In the genomic region with DNA sequence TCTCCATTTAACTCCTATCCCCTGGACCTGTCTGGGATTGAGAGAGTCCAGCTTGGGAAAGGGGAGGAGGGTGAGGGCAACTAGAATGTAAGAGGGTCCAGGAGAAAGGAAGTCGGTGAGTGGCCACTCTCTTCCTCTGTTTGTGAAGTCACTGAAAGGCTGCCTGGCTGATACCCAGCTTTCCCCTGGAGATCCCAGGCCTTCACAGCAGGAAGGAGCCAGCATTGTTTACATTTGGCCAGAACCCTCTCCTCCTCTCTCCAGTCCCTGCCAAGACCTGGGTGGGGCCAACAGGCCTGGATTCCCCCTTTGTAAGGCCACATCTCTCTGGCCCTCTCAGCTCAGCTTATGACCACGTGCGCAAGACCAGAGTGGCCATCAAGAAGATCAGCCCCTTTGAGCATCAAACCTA, we compare ENCODE assay signal across 9 mouse cellular contexts. TPM values are rescaled to one million over a fixed set of nuclear protein-coding genes. Genes with fewer than 3 reads are reported as not detected.
A peak's percentile ranks its signal among the peaks of the same experiment; 100 is the strongest.
DNase-seq lines count a peak whose midpoint lies in the region; ATAC-seq and TF ChIP-seq lines count a peak whose summit lies in the region.
"Had no signal": no experiment of that assay in that cellular context is flagged by ENCODE, and none has a peak within 500 bp of the region (broad histone marks: within the 10 kb centered on the region; RNA-seq: fewer than 3 reads in every experiment).

No protein-coding gene starts in this region.

- H3K27me3 ChIP-seq in midbrain, embryonic 13.5 days, result no peaks in the 10 kb centered on the region

- no peak for TF ChIP-seq POLR2A in bone marrow, adult 2 months (IDR thresholded peaks at IDR 0.05; ENCODE audit: borderline replicate concordance, control insufficient read depth, low read depth, low read length)

- peak; percentile 20; the same call in 1 of the 2 replicates for ATAC-seq in midbrain, embryonic 13.5 days
- ATAC-seq in granulocyte monocyte progenitor cell, adult 5-6 weeks (replicated peaks; ENCODE audit: poor library complexity, severe bottlenecking), result no peak
- ATAC-seq in frontal cortex, adult (ENCODE audit: low TSS enrichment), result no peak

- peak overlapping the region; percentile 90 for H3K4me2 ChIP-seq in midbrain, embryonic 13.5 days (replicated peaks)

- H3K36me3 ChIP-seq in ES-E14 (ENCODE audit: control insufficient read depth, insufficient read depth, low read length, poor library complexity, severe bottlenecking), result peaks cover 24% of the 10 kb centered on the region
- peaks cover 31% of the 10 kb centered on the region for H3K36me3 ChIP-seq in midbrain, embryonic 13.5 days

- 49% methylated on average over 3 of the region's 3 CpGs for WGBS in bone marrow, adult 2 months
- 14% methylated on average over 3 of the region's 3 CpGs for WGBS in midbrain, embryonic 13.5 days

- H3K27ac ChIP-seq in ES-E14 (ENCODE audit: insufficient read depth, low read depth, low read length, poor library complexity, severe bottlenecking), result peak overlapping the region; percentile 54; the same call in 1 of the 2 replicates
- peak overlapping the region; percentile 71 for H3K27ac ChIP-seq in bone marrow, adult 2 months (ENCODE audit: control insufficient read depth, insufficient read depth, low read depth, low read length, poor library complexity)
- H3K27ac ChIP-seq in midbrain, embryonic 13.5 days, result peak overlapping the region; percentile 88

- no peak for DNase-seq in ES-E14 (ENCODE audit: low read depth, low spot score)
- DNase-seq in fibroblast of lung, adult 2 months (ENCODE audit: low read depth), result peak; percentile 78
- peak; percentile 87 for DNase-seq in heart, postnatal 10 days
- peak; percentile 75 to 79 for DNase-seq in kidney, postnatal 36 days

- H3K4me1 ChIP-seq in ES-E14 (ENCODE audit: control insufficient read depth in 2 of 2, insufficient read depth in 2 of 2, low read length in 2 of 2, poor library complexity in 1 of 2), result peaks cover 5 to 16% of the 10 kb centered on the region in 2 experiments; a peak in 2 of 4 replicates
- H3K4me1 ChIP-seq in bone marrow, adult 2 months (ENCODE audit: control insufficient read depth, insufficient read depth, low read length), result peaks cover 8% of the 10 kb centered on the region
- peaks cover 35% of the 10 kb centered on the region for H3K4me1 ChIP-seq in midbrain, embryonic 13.5 days (replicated peaks)

- H3K9me3 ChIP-seq in ES-E14 (ENCODE audit: control insufficient read depth, insufficient read depth, low read depth, low read length), result no peaks in the 10 kb centered on the region
- H3K9me3 ChIP-seq in midbrain, embryonic 13.5 days, result no peaks in the 10 kb centered on the region

- peak overlapping the region; percentile 92 to 99 for H3K4me3 ChIP-seq in ES-E14 (ENCODE audit: insufficient read depth in 1 of 2, low read depth in 1 of 2, low read length in 2 of 2, poor library complexity in 1 of 2, severe bottlenecking in 1 of 2)
- peak overlapping the region; percentile 89 for H3K4me3 ChIP-seq in bone marrow, adult 2 months (replicated peaks; ENCODE audit: control insufficient read depth, low read depth, low read length)
- peak overlapping the region; percentile 79 for H3K4me3 ChIP-seq in midbrain, embryonic 13.5 days (replicated peaks)

- H3K9ac ChIP-seq in ES-E14 (ENCODE audit: insufficient read depth, low read depth, low read length, poor library complexity, severe bottlenecking), result peak overlapping the region; percentile 90; the same call in 1 of the 2 replicates
- H3K9ac ChIP-seq in midbrain, embryonic 13.5 days (replicated peaks), result peak overlapping the region; percentile 89

- intact Hi-C loops in heart, postnatal 10 days (cut with DNase I), result loop anchor here (2.0 kb wide), 2 partner anchors 16 to 32 kb away; a partner anchor contains a TSS

- no peak for TF ChIP-seq CTCF in bone marrow, adult 2 months (IDR thresholded peaks at IDR 0.05; ENCODE audit: control insufficient read depth, insufficient read depth, low read length)

- in situ Hi-C loops in ES-E14 (cut with MboI; ENCODE audit: low sequenced_read_pairs in 2 of 2, unreplicated experiment in 2 of 2), result no loop called here

TF ChIP-seq in ES-E14, 5 proteins besides CTCF, POLR2A, EP300 and RAD21:
- TF ChIP-seq CHD2 (IDR thresholded peaks at IDR 0.05; ENCODE audit: low read depth, low read length) (no peak), HCFC1 (IDR thresholded peaks at IDR 0.05; ENCODE audit: borderline replicate concordance, insufficient read depth, low read length) (no peak), ZNF384 (IDR thresholded peaks at IDR 0.05; ENCODE audit: low read depth, low read length) (no peak), MAFK (IDR thresholded peaks at IDR 0.05; ENCODE audit: insufficient read depth, low read depth, low read length) (no peak), ZC3H11A (IDR thresholded peaks at IDR 0.05; ENCODE audit: borderline replicate concordance, low read depth, low read length) (no peak)

RNA-seq across cellular contexts. Expression of a gene that starts 1.0 kb away (rescaled TPM):
- 31.1 and 42.1 TPM in 2 replicates for total RNA-seq in ES-E14 (2012; rRNA removed)
- 78.4 and 117 TPM in 2 replicates for polyA plus RNA-seq in bone marrow, adult 2 months (2011; ENCODE audit: insufficient read depth, insufficient read length, low replicate concordance, missing spikeins)
- total RNA-seq in heart, postnatal 10 days (2021), result 100 to 1,000 TPM in 1 of 2 experiments, 10 to 100 TPM in 1; 97.7 to 103 TPM
- polyA plus RNA-seq in midbrain, embryonic 13.5 days (2015; fragmentation: Nextera tagmentation; extraction: Ambion mirVana), result 78.8 and 80.7 TPM in 2 replicates
- 90.7 and 111 TPM in 2 replicates for total RNA-seq in granulocyte monocyte progenitor cell, adult 5-6 weeks (2014; fragmentation: Nextera tagmentation)
- total RNA-seq in granulocyte monocyte progenitor cell, adult 5-6 weeks (2017), result 52.5 and 53.0 TPM in 2 replicates

RNA-seq across cellular contexts. Expression of a gene that starts 5.7 kb away (rescaled TPM):
- total RNA-seq in ES-E14 (2012; rRNA removed), result 4.0 and 5.9 TPM in 2 replicates
- polyA plus RNA-seq in bone marrow, adult 2 months (2011; ENCODE audit: insufficient read depth, insufficient read length, low replicate concordance, missing spikeins), result 20.1 and 40.1 TPM in 2 replicates
- total RNA-seq in heart, postnatal 10 days (2021), result 1 to 10 TPM; 3.6 to 4.6 TPM
- polyA plus RNA-seq in midbrain, embryonic 13.5 days (2015; fragmentation: Nextera tagmentation; extraction: Ambion mirVana), result 2.5 and 2.9 TPM in 2 replicates
- total RNA-seq in granulocyte monocyte progenitor cell, adult 5-6 weeks (2014; fragmentation: Nextera tagmentation), result 13.0 and 27.7 TPM in 2 replicates
- total RNA-seq in granulocyte monocyte progenitor cell, adult 5-6 weeks (2017), result 3.6 and 11.3 TPM in 2 replicates

RNA-seq across cellular contexts. Expression of a gene that starts 16.4 kb away (rescaled TPM):
- total RNA-seq in ES-E14 (2012; rRNA removed), result 19.4 and 20.8 TPM in 2 replicates
- polyA plus RNA-seq in bone marrow, adult 2 months (2011; ENCODE audit: insufficient read depth, insufficient read length, low replicate concordance, missing spikeins), result 236 and 411 TPM in 2 replicates
- total RNA-seq in heart, postnatal 10 days (2021), result 10 to 100 TPM; 61.9 to 71.7 TPM
- 163 and 180 TPM in 2 replicates for polyA plus RNA-seq in midbrain, embryonic 13.5 days (2015; fragmentation: Nextera tagmentation; extraction: Ambion mirVana)
- 29.6 and 42.6 TPM in 2 replicates for total RNA-seq in granulocyte monocyte progenitor cell, adult 5-6 weeks (2014; fragmentation: Nextera tagmentation)
- total RNA-seq in granulocyte monocyte progenitor cell, adult 5-6 weeks (2017), result 16.2 and 17.4 TPM in 2 replicates

RNA-seq across cellular contexts. Expression of a gene that starts 20.9 kb away (rescaled TPM):
- 0.89 and 1.7 TPM in 2 replicates for total RNA-seq in ES-E14 (2012; rRNA removed)
- 7.5 and 13.7 TPM in 2 replicates for polyA plus RNA-seq in bone marrow, adult 2 months (2011; ENCODE audit: insufficient read depth, insufficient read length, low replicate concordance, missing spikeins)
- total RNA-seq in heart, postnatal 10 days (2021), result under 1 TPM; 0.29 to 0.35 TPM
- polyA plus RNA-seq in midbrain, embryonic 13.5 days (2015; fragmentation: Nextera tagmentation; extraction: Ambion mirVana), result 0.36 and 0.49 TPM in 2 replicates
- total RNA-seq in granulocyte monocyte progenitor cell, adult 5-6 weeks (2014; fragmentation: Nextera tagmentation), result 0.58 TPM in 1 of 2 replicates, not detected in the other
- total RNA-seq in granulocyte monocyte progenitor cell, adult 5-6 weeks (2017), result not detected in 2 replicates
- total RNA-seq: hematopoietic stem cell, adult 5-6 weeks had no signal

RNA-seq across cellular contexts. Expression of a gene that starts 31.9 kb away (rescaled TPM):
- total RNA-seq in ES-E14 (2012; rRNA removed), result 260 and 291 TPM in 2 replicates
- 90.6 and 130 TPM in 2 replicates for polyA plus RNA-seq in bone marrow, adult 2 months (2011; ENCODE audit: insufficient read depth, insufficient read length, low replicate concordance, missing spikeins)
- total RNA-seq in heart, postnatal 10 days (2021), result 10 to 100 TPM; 53.2 to 58.2 TPM
- 224 and 241 TPM in 2 replicates for polyA plus RNA-seq in midbrain, embryonic 13.5 days (2015; fragmentation: Nextera tagmentation; extraction: Ambion mirVana)
- 160 and 219 TPM in 2 replicates for total RNA-seq in granulocyte monocyte progenitor cell, adult 5-6 weeks (2014; fragmentation: Nextera tagmentation)
- total RNA-seq in granulocyte monocyte progenitor cell, adult 5-6 weeks (2017), result 131 and 137 TPM in 2 replicates
